Comparison of ENCODE assay signal across 8 mouse cellular contexts in genomic region chr6:115546276-115546675, GRCm38 (mm10). TPM values are rescaled to one million over a fixed set of nuclear protein-coding genes. Genes with fewer than 3 reads are reported as not detected.
DNase-seq lines count a peak whose midpoint lies in the region; ATAC-seq lines count a peak whose summit lies in the region.

No protein-coding gene starts in this region.

- ATAC-seq in CD4-positive, CD25-positive, alpha-beta regulatory T cell, adult 4 months: no peak
- ATAC-seq in granulocyte monocyte progenitor cell, adult 5-6 weeks (replicated peaks; ENCODE audit: poor library complexity, severe bottlenecking): 0 out of 2 replicates have a peak, but pooled peaks have one; percentile 26

- DNase-seq in CD4-positive, CD25-positive, alpha-beta regulatory T cell, adult 2 months (ENCODE audit: low read depth, low spot score): peak; percentile 64
- peak; percentile 26 for DNase-seq in lung, adult 18-20 months
- DNase-seq in lung, postnatal 25 days (ENCODE audit: low spot score): no peak
- peak; percentile 70 for DNase-seq in c-Kit-positive CD71-positive TER-119-positive erythroid progenitor cells, embryonic 14.5 days (ENCODE audit: low spot score)
- DNase-seq in lung, postnatal 14 days: peak; percentile 57
- DNase-seq in thymus, postnatal 10 days (ENCODE audit: low spot score in 2 of 2): peak; percentile 37 to 58

RNA-seq across cellular contexts. Expression of gene Tsen2, which starts 1.8 kb away (rescaled TPM):
- polyA plus RNA-seq in CD4-positive, CD25-positive, alpha-beta regulatory T cell, adult 4 months (2017; shearing (Covaris generic)): 10 to 100 TPM; 13.0 to 16.5 TPM
- total RNA-seq in granulocyte monocyte progenitor cell, adult 5-6 weeks (2014; fragmentation: Nextera tagmentation): 9.4 and 16.0 TPM in 2 replicates
- total RNA-seq in granulocyte monocyte progenitor cell, adult 5-6 weeks (2017): 23.1 and 24.3 TPM in 2 replicates

RNA-seq across cellular contexts. Expression of gene Mkrn2os, which starts 46.1 kb away (rescaled TPM):
- polyA plus RNA-seq in CD4-positive, CD25-positive, alpha-beta regulatory T cell, adult 4 months (2017; shearing (Covaris generic)): under 1 TPM in 1 of 2 experiments, not detected in 1; 0.70 TPM
- total RNA-seq in granulocyte monocyte progenitor cell, adult 5-6 weeks (2014; fragmentation: Nextera tagmentation): not detected in 2 replicates
- total RNA-seq in granulocyte monocyte progenitor cell, adult 5-6 weeks (2017): not detected in 2 replicates

RNA-seq across cellular contexts. Expression of gene Mkrn2, which starts 55.4 kb away (rescaled TPM):
- polyA plus RNA-seq in CD4-positive, CD25-positive, alpha-beta regulatory T cell, adult 4 months (2017; shearing (Covaris generic)): 10 to 100 TPM; 42.2 to 45.6 TPM
- total RNA-seq in granulocyte monocyte progenitor cell, adult 5-6 weeks (2014; fragmentation: Nextera tagmentation): 17.5 and 20.1 TPM in 2 replicates
- total RNA-seq in granulocyte monocyte progenitor cell, adult 5-6 weeks (2017): 18.8 and 32.8 TPM in 2 replicates
